Mouse (Mus musculus) left cerebral cortex, adult 9 months (tissue): ENCODE measurements at regions not wholly inside any gene's neighbourhood (a gene's known extent, or its start where the extent isn't known, plus 50 kb on each side); places are given as distances from the start of the nearest gene placed in this dataset.
A peak's percentile ranks its signal among the peaks of the same experiment; 100 is the strongest.

Source experiments
- DNase-seq, 2 experiments: peaks; one replicate each; pipeline ENCODE4 v3.0.0; 2022; ENCODE audit warnings: low spot score in 2 of 2

- DNase-seq, result no peak
These were observed 142.5 kb upstream of the A230072I06Rik start for GRCm38 (mm10) chr8:12136178-12136455.

GRCm38 (mm10) chr8:12137496-12137895 lies 141.1 kb upstream of the A230072I06Rik start:
- no peak for DNase-seq

- DNase-seq, result peak in 1 of 2 experiments; percentile 11
These were observed 140.7 kb upstream of the A230072I06Rik start for GRCm38 (mm10) chr8:12137913-12138312.

- no peak for DNase-seq
These were observed 126.9 kb upstream of the A230072I06Rik start for GRCm38 (mm10) chr8:12151679-12152078.

GRCm38 (mm10) chr8:12152825-12153224 lies 125.8 kb upstream of the A230072I06Rik start:
- DNase-seq, result no peak

GRCm38 (mm10) chr8:12156893-12157292 lies 121.7 kb upstream of the A230072I06Rik start:
- DNase-seq, result no peak

- DNase-seq, result no peak
These were observed 120.4 kb upstream of the A230072I06Rik start for GRCm38 (mm10) chr8:12158188-12158587.

- DNase-seq, result peak in 1 of 2 experiments; percentile 10
These were observed 115.5 kb upstream of the A230072I06Rik start for GRCm38 (mm10) chr8:12162921-12163705.

GRCm38 (mm10) chr8:12165487-12166152 lies 113.0 kb upstream of the A230072I06Rik start:
- peak in 1 of 2 experiments; percentile 35 for DNase-seq

GRCm38 (mm10) chr8:12171788-12172187 lies 106.8 kb upstream of the A230072I06Rik start:
- no peak for DNase-seq

GRCm38 (mm10) chr8:12175496-12175895 lies 103.1 kb upstream of the A230072I06Rik start:
- no peak for DNase-seq

- no peak for DNase-seq
These were observed 94.0 kb upstream of the A230072I06Rik start for GRCm38 (mm10) chr8:12184666-12185065.

- DNase-seq, result no peak
These were observed 91.3 kb upstream of the A230072I06Rik start for GRCm38 (mm10) chr8:12187366-12187765.

GRCm38 (mm10) chr8:12188451-12188850 lies 90.2 kb upstream of the A230072I06Rik start:
- no peak for DNase-seq

- DNase-seq, result peak in 1 of 2 experiments; percentile 27
These were observed 89.7 kb upstream of the A230072I06Rik start for GRCm38 (mm10) chr8:12188960-12189359.

GRCm38 (mm10) chr8:12192006-12192405 lies 86.6 kb upstream of the A230072I06Rik start:
- DNase-seq, result no peak

GRCm38 (mm10) chr8:12205909-12206308 lies 72.7 kb upstream of the A230072I06Rik start:
- DNase-seq, result no peak

- DNase-seq, result no peak
These were observed 71.2 kb upstream of the A230072I06Rik start for GRCm38 (mm10) chr8:12207412-12207811.

GRCm38 (mm10) chr8:12213774-12214173 lies 64.8 kb upstream of the A230072I06Rik start:
- DNase-seq, result no peak

GRCm38 (mm10) chr8:12214205-12215019 lies 64.2 kb upstream of the A230072I06Rik start:
- no peak for DNase-seq

- DNase-seq, result no peak
These were observed 57.1 kb upstream of the A230072I06Rik start for GRCm38 (mm10) chr8:12221506-12221905.

GRCm38 (mm10) chr8:12223376-12223775 lies 55.2 kb upstream of the A230072I06Rik start:
- no peak for DNase-seq
